7 mouse cellular contexts compared by ENCODE assay signal in genomic region chr10:128247020-128247732, GRCm38 (mm10). TPM values are rescaled to one million over a fixed set of nuclear protein-coding genes. Genes with fewer than 3 reads are reported as not detected.
DNase-seq lines count a peak whose midpoint lies in the region; ATAC-seq and TF ChIP-seq lines count a peak whose summit lies in the region.

No protein-coding gene starts in this region.

- WGBS in heart, embryonic 16.5 days = 71% methylated on average over 17 of the region's 17 CpGs
- 74% methylated on average over 17 of the region's 17 CpGs for WGBS in limb, embryonic 15.5 days

- DNase-seq in MN1 (ENCODE audit: low spot score) = peak; percentile 86
- DNase-seq in layer of hippocampus, postnatal 14 days (ENCODE audit: low spot score in 2 of 2) = no peak
- DNase-seq in right cerebral cortex, postnatal 10 days (ENCODE audit: low spot score in 2 of 2) = no peak
- no peak for DNase-seq in left cerebral cortex, postnatal 4 days

- peaks cover 100% of the 10 kb centered on the region for H3K36me3 ChIP-seq in E14TG2a.4 (ENCODE audit: insufficient read depth, low read length)
- peaks cover 37% of the 10 kb centered on the region for H3K36me3 ChIP-seq in heart, embryonic 16.5 days (ENCODE audit: control insufficient read depth, insufficient read depth)
- peaks cover 96% of the 10 kb centered on the region for H3K36me3 ChIP-seq in limb, embryonic 15.5 days

- H3K27me3 ChIP-seq in E14TG2a.4 (ENCODE audit: insufficient read depth, low read length) = no peaks in the 10 kb centered on the region
- H3K27me3 ChIP-seq in heart, embryonic 16.5 days (ENCODE audit: control insufficient read depth, insufficient read depth, low read length) = no peaks in the 10 kb centered on the region
- no peaks in the 10 kb centered on the region for H3K27me3 ChIP-seq in limb, embryonic 15.5 days

- H3K4me2 ChIP-seq in heart, embryonic 16.5 days (ENCODE audit: low read depth, low read length) = peak overlapping the region; percentile 23
- H3K4me2 ChIP-seq in limb, embryonic 15.5 days = no peak overlapping the region

- H3K4me1 ChIP-seq in E14TG2a.4 (replicated peaks; ENCODE audit: low read depth, low read length) = peaks cover 79% of the 10 kb centered on the region
- H3K4me1 ChIP-seq in heart, embryonic 16.5 days (ENCODE audit: control insufficient read depth, insufficient read depth, low read length) = peaks cover 5% of the 10 kb centered on the region; the same call in 1 of the 2 replicates
- no peaks in the 10 kb centered on the region for H3K4me1 ChIP-seq in limb, embryonic 15.5 days

- H3K9ac ChIP-seq in heart, embryonic 16.5 days (ENCODE audit: low read length) = no peak overlapping the region
- no peak overlapping the region for H3K9ac ChIP-seq in limb, embryonic 15.5 days

- no peaks in the 10 kb centered on the region for H3K9me3 ChIP-seq in E14TG2a.4 (ENCODE audit: low read length)
- no peaks in the 10 kb centered on the region for H3K9me3 ChIP-seq in heart, embryonic 16.5 days (replicated peaks; ENCODE audit: control insufficient read depth, low read length)
- H3K9me3 ChIP-seq in limb, embryonic 15.5 days = no peaks in the 10 kb centered on the region

- peak; percentile 71 for ATAC-seq in heart, embryonic 16.5 days (replicated peaks; ENCODE audit: extremely low read depth, insufficient read depth, low FRiP score)
- ATAC-seq in limb, embryonic 15.5 days (ENCODE audit: insufficient number of reproducible peaks, low FRiP score, low TSS enrichment, low read depth) = no peak

- peak overlapping the region; percentile 78 for H3K27ac ChIP-seq in heart, embryonic 16.5 days (ENCODE audit: low read length)
- peak overlapping the region; percentile 59; the same call in 1 of the 2 replicates for H3K27ac ChIP-seq in limb, embryonic 15.5 days

- H3K4me3 ChIP-seq in E14TG2a.4 (replicated peaks; ENCODE audit: low read length) = peak overlapping the region; percentile 69
- peak overlapping the region; percentile 9; the same call in 1 of the 2 replicates for H3K4me3 ChIP-seq in heart, embryonic 16.5 days (ENCODE audit: low read length)
- H3K4me3 ChIP-seq in limb, embryonic 15.5 days = no peak overlapping the region

- intact Hi-C loops in left cerebral cortex, postnatal 4 days (cut with DNase I) = no loop called here

- TF ChIP-seq CTCF in E14TG2a.4 (conservative IDR thresholded peaks at IDR 0.05; ENCODE audit: low read length) = no peak

RNA-seq across cellular contexts. Expression of gene Apon, which starts 6.7 kb away (rescaled TPM):
- 0.17 TPM in 1 of 2 replicates, not detected in the other for polyA plus RNA-seq in heart, embryonic 16.5 days (2015; fragmentation: Nextera tagmentation; extraction: Ambion mirVana)
- 0.25 and 0.47 TPM in 2 replicates for polyA plus RNA-seq in limb, embryonic 15.5 days (2015; fragmentation: Nextera tagmentation; extraction: Ambion mirVana)
- not detected for total RNA-seq in layer of hippocampus, postnatal 14 days (2021)
- total RNA-seq in left cerebral cortex, postnatal 4 days (2021) = not detected

RNA-seq across cellular contexts. Expression of gene Timeless, which starts 15.3 kb away (rescaled TPM):
- 29.6 and 30.4 TPM in 2 replicates for polyA plus RNA-seq in heart, embryonic 16.5 days (2015; fragmentation: Nextera tagmentation; extraction: Ambion mirVana)
- 46.2 and 46.9 TPM in 2 replicates for polyA plus RNA-seq in limb, embryonic 15.5 days (2015; fragmentation: Nextera tagmentation; extraction: Ambion mirVana)
- 1 to 10 TPM; 4.1 to 7.6 TPM for total RNA-seq in layer of hippocampus, postnatal 14 days (2021)
- 10 to 100 TPM; 11.1 to 14.7 TPM for total RNA-seq in left cerebral cortex, postnatal 4 days (2021)

RNA-seq across cellular contexts. Expression of gene Apof, which starts 21.3 kb away (rescaled TPM):
- polyA plus RNA-seq in heart, embryonic 16.5 days (2015; fragmentation: Nextera tagmentation; extraction: Ambion mirVana) = 0.15 and 0.26 TPM in 2 replicates
- 0.22 and 0.27 TPM in 2 replicates for polyA plus RNA-seq in limb, embryonic 15.5 days (2015; fragmentation: Nextera tagmentation; extraction: Ambion mirVana)
- total RNA-seq in layer of hippocampus, postnatal 14 days (2021) = not detected
- not detected for total RNA-seq in left cerebral cortex, postnatal 4 days (2021)

RNA-seq across cellular contexts. Expression of gene Mip, which starts 21.5 kb away (rescaled TPM):
- not detected in 2 replicates for polyA plus RNA-seq in heart, embryonic 16.5 days (2015; fragmentation: Nextera tagmentation; extraction: Ambion mirVana)
- 0.12 and 0.26 TPM in 2 replicates for polyA plus RNA-seq in limb, embryonic 15.5 days (2015; fragmentation: Nextera tagmentation; extraction: Ambion mirVana)
- total RNA-seq in layer of hippocampus, postnatal 14 days (2021) = not detected
- total RNA-seq in left cerebral cortex, postnatal 4 days (2021) = not detected

RNA-seq across cellular contexts. Expression of gene Stat2, which starts 23.2 kb away (rescaled TPM):
- polyA plus RNA-seq in heart, embryonic 16.5 days (2015; fragmentation: Nextera tagmentation; extraction: Ambion mirVana) = 11.3 and 11.8 TPM in 2 replicates
- polyA plus RNA-seq in limb, embryonic 15.5 days (2015; fragmentation: Nextera tagmentation; extraction: Ambion mirVana) = 12.2 and 13.3 TPM in 2 replicates
- 10 to 100 TPM; 29.2 to 30.3 TPM for total RNA-seq in layer of hippocampus, postnatal 14 days (2021)
- total RNA-seq in left cerebral cortex, postnatal 4 days (2021) = 10 to 100 TPM; 32.1 to 38.1 TPM
